Mouse (Mus musculus) cerebellum, adult (tissue): ENCODE measurements around the gene Phf2.

Experiments used
- ATAC-seq: cut with Nextera tagmentation; 2 replicates; pipeline ENCODE4 v1.9.2; 2017; ENCODE audit warnings: mild to moderate bottlenecking, moderate library complexity, mixed read lengths; ENCODE audit not compliant: insufficient number of reproducible peaks, low FRiP score, low TSS enrichment

Gene Phf2

DNA sequence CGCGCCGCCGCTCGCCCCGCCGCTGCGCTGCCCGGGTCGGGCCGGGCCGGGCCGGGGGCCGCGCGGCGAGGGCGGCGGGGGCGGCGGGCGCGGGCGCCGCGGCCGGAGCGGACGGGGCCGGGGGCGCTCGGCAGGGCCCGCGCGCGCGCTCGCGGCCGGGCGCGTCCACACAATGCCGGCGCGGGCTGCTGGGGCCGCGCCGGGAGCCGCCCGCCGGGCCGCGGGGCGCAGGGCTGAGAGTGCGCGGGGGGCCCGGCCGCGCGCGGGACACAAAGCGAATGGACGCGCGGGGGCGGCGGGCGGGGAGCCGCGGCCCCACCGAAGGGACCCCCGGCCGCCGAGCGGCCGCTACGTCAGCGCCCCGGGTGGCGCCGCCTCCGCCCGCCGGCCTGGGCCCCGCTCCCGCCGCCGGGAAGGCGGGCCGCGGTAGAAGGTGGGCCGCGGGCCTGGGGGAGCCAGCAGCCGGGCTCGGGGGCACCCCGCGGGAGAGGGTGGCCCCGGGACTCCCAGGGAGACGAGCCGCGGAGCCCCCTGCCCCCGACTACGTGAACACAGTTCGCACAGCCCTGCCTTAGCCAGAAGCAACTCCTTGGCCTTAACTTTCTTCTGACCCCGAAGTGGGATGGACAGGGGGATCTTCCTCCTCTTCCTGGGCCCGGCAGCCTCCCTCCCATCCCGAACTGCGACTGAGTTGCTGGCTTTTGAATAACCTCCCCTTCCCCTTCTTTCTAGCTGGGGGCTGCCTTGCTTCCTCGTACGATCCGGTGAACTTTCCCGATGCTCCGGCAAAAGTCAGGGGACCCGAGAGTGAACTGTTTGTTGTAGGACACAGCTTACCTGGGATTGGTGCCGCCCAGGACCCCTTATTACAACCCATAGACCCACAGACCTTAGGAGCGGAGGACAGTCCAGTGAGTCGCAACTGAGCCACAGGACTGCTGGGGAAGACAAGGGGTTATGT, at the start of gene Phf2:
Gene Phf2, minus strand, starts transcription at position 349 of the 961 bp plus-strand sequence.
- ATAC-seq, result peak; percentile 6; the same call in 1 of the 2 replicates

DNA sequence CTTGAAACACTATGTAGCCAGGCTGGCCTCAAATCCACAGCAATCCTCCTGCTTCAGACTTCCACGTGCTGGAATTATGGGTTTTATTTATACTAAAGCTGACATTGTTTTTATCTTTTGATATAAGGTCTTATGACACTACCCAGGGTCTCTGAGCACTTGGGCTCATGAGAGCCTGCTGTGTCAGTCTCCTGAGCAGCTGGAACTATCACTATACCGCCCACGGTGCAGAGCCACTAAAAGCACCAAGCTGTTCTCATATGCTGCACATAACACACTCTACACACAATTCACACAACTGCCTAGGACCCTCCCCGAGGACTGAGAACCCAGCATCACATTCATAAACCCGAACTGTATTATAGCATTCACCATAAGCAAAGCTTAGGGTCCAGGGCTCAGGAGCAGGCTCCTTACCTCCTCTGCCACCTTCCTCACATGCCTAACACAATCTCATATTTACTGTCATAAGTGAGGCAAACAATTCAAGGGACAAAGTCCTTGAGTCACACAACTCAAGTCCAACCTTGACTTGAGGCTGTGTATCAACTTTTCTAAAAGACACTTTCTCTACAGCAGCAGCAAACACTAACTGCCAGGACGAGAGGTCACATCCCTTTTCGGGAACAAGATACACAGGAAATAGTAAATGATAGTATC, 49.0 kb upstream of the Phf2 start:
- ATAC-seq, result no peak

DNA sequence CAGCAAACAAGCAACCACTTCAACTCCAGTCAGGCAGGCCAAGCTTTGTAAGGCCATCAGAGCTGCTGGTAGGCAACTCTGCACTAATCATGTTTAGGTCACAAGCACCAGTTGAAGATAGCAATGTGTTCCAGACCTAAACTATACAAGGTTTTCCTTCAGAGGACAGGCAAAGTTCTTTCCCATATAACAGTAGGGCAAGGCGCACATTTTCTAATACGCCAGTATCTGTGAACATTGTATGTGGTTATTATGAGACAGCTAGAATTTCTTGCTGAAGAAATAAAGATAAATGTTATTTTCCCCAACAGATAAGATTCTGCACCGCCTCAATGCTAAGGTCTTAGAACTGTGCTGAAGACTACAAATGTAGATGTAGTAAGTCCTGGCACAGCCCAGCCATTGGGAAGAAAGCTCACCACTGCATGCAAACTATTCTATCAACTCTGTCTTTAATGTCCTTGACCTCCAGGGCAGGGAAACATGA, 46.2 kb upstream of the Phf2 start:
- ATAC-seq, result no peak

GRCm38 (mm10) chr13:48913680-48914079, 42.8 kb upstream of the Phf2 start:
- ATAC-seq, result no peak

DNA sequence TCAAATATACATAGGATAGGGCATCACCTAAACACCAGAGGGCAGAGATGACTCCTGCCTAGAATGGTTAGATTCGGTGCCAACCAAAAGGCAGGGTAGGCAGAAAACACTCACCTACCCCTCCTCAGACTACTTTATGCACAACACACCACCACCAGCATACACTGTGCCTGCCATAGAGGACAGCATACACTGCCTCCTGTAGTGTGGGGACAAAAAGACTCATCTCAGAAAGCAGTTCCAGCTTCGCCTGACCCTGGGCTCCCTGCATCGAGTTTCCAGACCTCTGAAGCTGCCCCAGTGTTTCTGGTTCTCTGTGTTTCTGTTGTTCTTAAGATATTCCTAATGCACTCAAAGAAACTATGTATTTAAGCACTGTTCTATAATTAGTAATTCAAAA, 42.2 kb upstream of the Phf2 start:
- ATAC-seq, result no peak

DNA sequence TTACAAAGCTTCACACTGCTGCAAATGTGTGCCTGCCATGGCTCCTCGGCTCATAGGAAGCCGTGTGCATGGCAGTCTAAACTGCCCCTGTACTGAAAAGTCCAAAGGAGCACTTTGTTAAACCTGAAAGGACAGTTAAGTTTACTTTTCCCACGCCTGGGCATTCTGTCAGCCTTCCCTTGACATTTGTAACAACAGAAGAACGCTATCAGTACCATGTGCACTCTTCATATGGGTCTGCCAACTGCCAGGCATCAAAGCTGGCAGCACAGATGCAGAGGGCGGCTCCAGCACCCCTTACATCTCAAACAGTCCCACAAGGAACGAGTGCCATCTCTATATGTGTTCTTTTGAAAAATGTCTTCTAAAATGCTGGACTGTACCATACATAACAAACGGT, 40.5 kb upstream of the Phf2 start:
- ATAC-seq, result no peak

- ATAC-seq, result no peak
Observed at GRCm38 (mm10) chr13:48905458-48905857, 34.5 kb upstream of the Phf2 start.

DNA sequence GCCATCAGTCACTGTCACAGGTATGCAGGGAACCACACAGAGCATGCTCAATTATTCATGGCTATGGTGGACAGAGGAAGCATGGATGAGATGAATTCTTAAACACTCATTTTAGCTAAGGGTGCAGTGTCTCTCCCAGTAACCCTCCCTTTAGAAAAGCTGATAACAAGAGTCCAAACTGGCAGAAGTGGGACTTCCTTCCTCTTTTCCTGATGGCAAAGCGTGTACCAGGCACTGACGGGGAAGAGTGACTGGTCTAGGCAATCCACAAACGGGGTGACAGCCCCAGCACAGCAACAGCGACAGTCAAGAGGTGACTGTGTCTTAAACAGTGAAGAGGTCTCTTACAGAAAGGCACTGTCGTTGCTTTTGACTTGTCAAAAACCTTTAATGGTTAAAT, 24.5 kb upstream of the Phf2 start:
- no peak for ATAC-seq

DNA sequence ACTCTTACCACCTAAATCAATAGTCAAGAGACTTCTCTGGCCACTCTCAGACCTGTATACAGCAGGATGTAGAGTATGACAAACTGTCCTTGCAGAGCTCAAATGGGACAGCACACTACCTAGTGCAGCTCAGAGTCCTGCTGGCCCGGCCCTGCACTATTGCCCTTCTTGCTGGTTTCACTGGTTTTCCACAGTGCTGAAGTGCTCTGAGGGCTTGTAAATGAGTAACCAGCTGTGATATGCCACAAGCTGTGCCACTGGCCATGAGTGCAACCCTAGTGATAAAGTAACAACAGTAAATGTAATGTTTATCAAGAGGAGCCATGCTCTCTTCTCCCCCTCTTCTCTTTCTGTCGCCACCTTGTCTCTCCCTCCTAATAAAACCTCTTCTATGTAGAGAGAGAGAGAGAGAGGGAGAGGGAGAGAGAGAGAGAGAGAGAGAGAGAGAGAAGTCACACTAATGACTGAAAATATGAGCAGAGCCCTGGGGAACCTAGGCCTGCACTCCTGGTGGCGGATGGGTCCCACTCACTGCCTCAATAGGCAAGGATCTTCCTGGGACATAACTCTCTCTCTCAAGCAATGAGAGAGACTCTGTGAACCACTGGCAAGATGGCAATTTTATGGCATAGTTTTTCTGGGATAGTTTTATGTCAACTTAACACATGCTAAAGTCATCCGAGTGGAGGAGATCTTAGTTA, 19.5 kb upstream of the Phf2 start:
- ATAC-seq, result no peak

DNA sequence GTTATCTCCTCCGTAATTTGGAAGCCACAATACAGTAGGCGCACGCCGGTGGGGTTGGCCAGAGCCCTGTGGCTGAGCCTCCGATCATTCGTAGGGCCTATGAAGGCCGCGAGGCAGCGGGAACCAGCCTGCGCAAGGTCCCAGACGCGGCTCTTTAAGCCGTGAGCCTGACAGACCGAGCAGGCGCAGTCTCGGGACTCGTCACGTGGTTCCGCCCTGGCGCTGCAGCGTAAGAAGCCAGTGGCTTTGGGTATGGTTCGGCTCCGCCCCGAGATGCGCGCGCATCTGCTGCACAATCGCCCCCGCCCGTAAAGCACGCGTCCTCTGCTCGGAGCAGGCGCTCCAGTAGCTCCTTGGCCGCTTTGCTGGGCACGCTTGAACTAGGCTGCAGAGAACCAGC, 7.6 kb upstream of the Phf2 start:
- peak; percentile 96 for ATAC-seq

- ATAC-seq, result no peak
Observed at GRCm38 (mm10) chr13:48877805-48878204, 6.9 kb upstream of the Phf2 start.

DNA sequence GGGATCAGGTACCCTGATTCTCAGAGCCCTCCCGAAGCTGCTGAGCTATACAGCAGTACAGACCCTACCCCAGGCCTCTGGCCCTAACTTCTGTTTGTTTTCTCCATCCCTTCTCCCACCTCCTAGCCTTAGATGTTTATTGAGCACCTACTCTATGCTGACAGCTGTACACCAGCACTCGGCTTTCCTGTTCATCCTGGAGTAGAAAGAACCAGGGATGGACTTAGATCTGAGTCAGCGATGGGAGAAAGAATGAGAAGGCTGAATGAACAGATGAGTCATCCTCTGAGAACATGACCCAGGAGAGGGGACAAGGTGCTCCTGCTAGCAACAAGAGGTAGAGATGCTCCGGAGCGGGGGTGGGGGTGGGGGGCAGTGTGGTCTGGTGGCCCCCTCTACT, 1.8 kb upstream of the Phf2 start:
- ATAC-seq, result no peak

DNA sequence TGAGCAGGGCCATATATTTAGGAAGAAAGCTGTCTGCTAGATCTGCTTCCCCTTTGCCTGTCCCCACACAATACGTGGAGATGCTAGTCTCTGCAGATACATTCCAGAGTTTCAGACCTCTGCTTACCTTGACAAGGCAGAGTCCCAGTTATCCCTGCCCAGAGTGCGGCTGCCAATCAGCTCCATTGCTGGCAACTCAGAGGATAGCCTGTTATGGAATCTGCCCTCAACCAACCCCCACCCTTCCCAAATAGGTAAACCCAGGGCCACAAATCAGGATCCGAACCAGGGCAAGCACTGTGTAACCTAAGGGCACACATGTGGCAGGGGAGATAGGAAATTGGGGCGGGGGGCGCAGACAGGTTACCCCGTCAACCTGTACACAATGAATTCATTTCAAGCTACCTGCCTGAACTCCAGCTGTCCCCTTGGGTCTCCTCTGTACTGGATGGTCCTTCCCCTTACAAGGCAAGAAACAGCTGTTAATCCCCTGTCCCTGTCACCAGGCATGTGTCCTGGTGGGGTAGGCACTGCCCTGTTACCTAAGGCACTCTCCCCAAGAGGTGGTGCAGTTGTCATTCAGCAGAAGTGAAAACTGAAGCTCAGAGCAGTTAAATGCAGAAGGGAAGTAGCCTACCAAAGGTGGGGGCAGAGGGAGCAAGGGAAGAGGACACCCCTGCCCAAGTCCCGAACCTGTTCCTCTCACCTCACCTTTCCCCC, 1.1 kb upstream of the Phf2 start:
- no peak for ATAC-seq

GRCm38 (mm10) chr13:48869950-48870770, 759 bp downstream of the Phf2 start:
- no peak for ATAC-seq

DNA sequence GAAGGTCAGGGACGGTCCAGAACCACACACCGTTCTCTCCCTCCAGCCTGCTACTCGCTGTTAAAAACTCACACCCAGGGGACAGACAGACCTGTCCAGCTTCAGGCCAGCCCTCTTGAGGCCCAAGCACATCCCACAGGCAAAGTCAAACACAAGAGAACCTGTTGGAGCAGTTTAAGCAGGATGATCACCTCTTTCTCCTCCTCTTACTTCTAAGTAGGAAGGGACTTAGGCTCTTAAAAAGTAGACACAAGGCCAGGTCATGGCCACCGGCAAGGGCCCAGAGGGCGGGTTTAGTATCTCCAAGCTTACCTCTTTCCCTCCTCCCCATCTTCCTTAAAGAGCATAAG, 1.3 kb downstream of the Phf2 start:
- ATAC-seq, result no peak

DNA sequence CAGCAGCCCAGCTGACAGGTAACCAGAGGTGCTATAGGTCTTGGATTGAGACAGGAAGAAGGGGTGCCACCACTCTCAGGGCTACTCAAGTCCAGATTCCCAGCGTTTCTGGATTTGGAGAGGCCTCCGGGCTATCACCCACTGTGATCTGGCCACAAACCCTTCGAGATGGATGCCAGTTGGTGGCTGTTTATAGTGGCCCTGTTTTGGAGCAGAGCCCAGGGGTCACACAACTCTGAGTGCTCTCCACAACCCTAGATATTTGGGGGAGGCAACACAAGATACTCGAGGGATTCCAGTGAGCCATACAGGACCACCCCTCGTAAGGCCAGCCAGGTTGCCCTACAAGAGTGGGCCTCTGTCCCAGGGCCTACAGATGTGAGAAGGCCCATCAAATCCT, 1.8 kb downstream of the Phf2 start:
- no peak for ATAC-seq

DNA sequence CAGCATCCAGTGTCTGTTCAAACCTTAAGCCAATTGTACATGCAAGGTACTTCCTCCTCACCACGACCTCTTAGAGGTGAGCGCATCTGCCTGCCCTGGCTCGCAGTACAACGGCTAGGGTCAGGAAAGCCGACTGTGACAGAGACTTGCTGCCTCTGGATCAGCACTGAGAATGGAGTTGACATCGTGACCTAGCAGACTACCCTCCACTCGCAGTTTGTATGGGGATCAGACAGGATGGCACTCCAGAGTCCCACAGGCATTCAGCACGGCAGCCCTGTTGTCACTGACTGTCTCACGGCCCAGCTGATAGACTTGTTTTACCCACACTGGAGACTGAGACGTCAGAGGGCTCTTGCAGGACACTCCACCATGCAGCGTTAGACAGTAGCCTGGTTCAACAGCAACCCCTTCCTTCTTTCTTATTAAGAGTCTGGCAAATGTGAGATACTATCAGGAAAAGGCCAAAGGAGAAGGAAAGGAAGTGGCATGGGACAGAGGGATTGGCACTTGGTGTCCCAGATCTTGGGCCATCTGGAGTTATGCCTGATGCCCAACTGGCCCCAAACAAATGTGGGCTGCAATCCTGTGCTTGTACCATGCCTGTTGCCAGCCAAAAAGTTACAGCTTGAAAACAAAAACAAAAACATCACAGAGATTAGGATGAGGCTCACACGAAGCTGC, 6.1 kb downstream of the Phf2 start:
- ATAC-seq, result peak; percentile 50; the same call in 1 of the 2 replicates

DNA sequence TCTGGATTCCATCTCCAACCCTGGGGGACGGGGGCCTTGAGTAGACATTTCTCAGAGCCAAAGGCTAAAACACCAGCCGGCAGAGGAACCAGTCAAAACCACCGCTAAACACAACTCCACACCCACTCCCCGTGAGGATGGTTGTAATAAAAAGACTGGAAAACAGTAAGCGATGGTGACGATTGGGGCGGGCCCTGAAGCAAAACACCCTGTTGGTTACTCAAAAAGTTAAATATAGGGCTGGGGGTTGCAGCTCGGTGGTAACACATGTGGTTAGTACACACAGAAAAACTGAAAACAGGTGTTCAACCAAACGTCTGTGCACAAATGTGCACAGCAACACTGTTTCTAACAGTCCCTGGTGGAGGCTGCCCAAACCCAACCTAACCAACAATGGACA, 7.4 kb downstream of the Phf2 start:
- ATAC-seq, result no peak

GRCm38 (mm10) chr13:48861913-48862312, 9.0 kb downstream of the Phf2 start:
- no peak for ATAC-seq
